28 mouse cellular contexts compared by ENCODE assay signal in the genomic region with DNA sequence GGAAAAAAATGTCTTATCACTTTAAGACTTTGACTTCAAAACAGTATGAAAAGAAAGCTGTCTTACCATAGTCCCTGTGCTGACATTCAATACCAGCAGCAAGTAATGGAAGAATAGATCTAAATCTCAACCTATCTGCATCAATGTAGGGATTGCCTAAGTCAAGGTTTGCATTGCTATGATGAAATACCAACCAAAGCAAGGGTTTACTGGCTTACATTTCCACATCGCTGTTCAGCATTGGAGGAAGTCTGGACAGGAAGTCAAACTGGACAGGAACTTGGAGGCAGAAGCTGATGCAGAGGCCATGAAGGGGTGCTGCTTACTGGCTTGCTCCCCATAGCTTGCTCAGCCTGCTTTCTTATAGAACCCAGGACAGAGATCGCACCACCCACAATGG. TPM values are rescaled to one million over a fixed set of nuclear protein-coding genes. Genes with fewer than 3 reads are reported as not detected.
DNase-seq lines count a peak whose midpoint lies in the region; ATAC-seq and TF ChIP-seq lines count a peak whose summit lies in the region.
"Had no signal": no experiment of that assay in that cellular context is flagged by ENCODE, and none has a peak within 500 bp of the region (broad histone marks: within the 10 kb centered on the region; RNA-seq: fewer than 3 reads in every experiment).

No protein-coding gene starts in this region.

- H3K4me1 ChIP-seq in liver, postnatal 0 days (ENCODE audit: insufficient read depth), result peaks cover under 1% of the 10 kb centered on the region
- H3K4me1 ChIP-seq in liver, embryonic 11.5 days (replicated peaks; ENCODE audit: control insufficient read depth, insufficient read depth, low read length), result no peaks in the 10 kb centered on the region
- H3K4me1 ChIP-seq in forebrain, embryonic 15.5 days, result no peaks in the 10 kb centered on the region
- H3K4me1 ChIP-seq: forebrain, embryonic 12.5 days; heart, embryonic 12.5 days; heart, embryonic 15.5 days; hindbrain, embryonic 13.5 days had no signal

- 0 out of 2 replicates have a peak, but pooled peaks cover 13% of the 10 kb centered on the region for H3K36me3 ChIP-seq in liver, postnatal 0 days (replicated peaks; ENCODE audit: insufficient read depth, low read length)
- no peaks in the 10 kb centered on the region for H3K36me3 ChIP-seq in liver, embryonic 11.5 days (ENCODE audit: control insufficient read depth, insufficient read depth, low read length)
- peaks cover 3% of the 10 kb centered on the region; the same call in 1 of the 2 replicates for H3K36me3 ChIP-seq in forebrain, embryonic 15.5 days

- DNase-seq in liver, postnatal 0 days, result no peak
- DNase-seq in liver, embryonic 11.5 days (ENCODE audit: low spot score), result no peak
- DNase-seq in testis, postnatal 14 days (ENCODE audit: low spot score), result no peak
- DNase-seq in left cerebral cortex, adult 9 months (ENCODE audit: low spot score in 2 of 2), result no peak
- DNase-seq: adrenal gland, adult 8-10 months; adrenal gland, postnatal 25 days; cerebellum, adult 11-12 months; cerebellum, adult 8-10 months; cerebellum, postnatal 10 days; cerebellum, postnatal 36 days; gastrocnemius, postnatal 10 days; gastrocnemius, postnatal 36 days; heart, adult 18-20 months; heart, postnatal 10 days; heart, postnatal 36 days had no signal

- no peak overlapping the region for H3K27ac ChIP-seq in liver, postnatal 0 days (ENCODE audit: low read depth)
- H3K27ac ChIP-seq in liver, embryonic 11.5 days (ENCODE audit: low read depth, low read length), result no peak overlapping the region
- no peak overlapping the region for H3K27ac ChIP-seq in forebrain, embryonic 15.5 days (replicated peaks)
- H3K27ac ChIP-seq: forebrain, embryonic 12.5 days; heart, embryonic 15.5 days; hindbrain, embryonic 10.5 days; hindbrain, embryonic 13.5 days; hindbrain, postnatal 0 days had no signal

- no peak for TF ChIP-seq CTCF in liver, postnatal 0 days (IDR thresholded peaks at IDR 0.05; ENCODE audit: low read depth)

- H3K27me3 ChIP-seq in liver, postnatal 0 days (ENCODE audit: insufficient read depth, low read length), result no peaks in the 10 kb centered on the region
- no peaks in the 10 kb centered on the region for H3K27me3 ChIP-seq in liver, embryonic 11.5 days (replicated peaks; ENCODE audit: control insufficient read depth, insufficient read depth, low read length)
- no peaks in the 10 kb centered on the region for H3K27me3 ChIP-seq in forebrain, embryonic 15.5 days
- H3K27me3 ChIP-seq: forebrain, embryonic 12.5 days; heart, embryonic 12.5 days; heart, embryonic 15.5 days; hindbrain, embryonic 13.5 days had no signal

- 62% methylated on average over 2 of the region's 2 CpGs for WGBS in liver, postnatal 0 days (ENCODE audit: insufficient replicate concordance)
- WGBS in liver, embryonic 11.5 days, result 76% methylated on average over 2 of the region's 2 CpGs
- WGBS in forebrain, embryonic 15.5 days, result 93% methylated on average over 2 of the region's 2 CpGs

- peak; percentile 66 for TF ChIP-seq EP300 in liver, postnatal 0 days (IDR thresholded peaks at IDR 0.05; ENCODE audit: low read depth)

- no peak overlapping the region for H3K4me3 ChIP-seq in liver, postnatal 0 days (ENCODE audit: low read depth, low read length)
- no peak overlapping the region for H3K4me3 ChIP-seq in liver, embryonic 11.5 days (ENCODE audit: low read depth, low read length)
- H3K4me3 ChIP-seq in forebrain, embryonic 15.5 days, result no peak overlapping the region
- H3K4me3 ChIP-seq: forebrain, embryonic 12.5 days; heart, embryonic 12.5 days; heart, embryonic 15.5 days; hindbrain, embryonic 10.5 days; hindbrain, embryonic 13.5 days had no signal

- peak; percentile 55 for ATAC-seq in liver, postnatal 0 days
- no peak for ATAC-seq in liver, embryonic 11.5 days (replicated peaks; ENCODE audit: low FRiP score)
- ATAC-seq in common myeloid progenitor, adult 5-6 weeks (replicated peaks; ENCODE audit: low read depth, poor library complexity, severe bottlenecking), result peak; percentile 68
- peak; percentile 98 for ATAC-seq in granulocyte monocyte progenitor cell, adult 5-6 weeks (replicated peaks; ENCODE audit: poor library complexity, severe bottlenecking)
- ATAC-seq in monocyte, adult 5-6 weeks (replicated peaks; ENCODE audit: insufficient number of reproducible peaks, low FRiP score, low TSS enrichment, poor library complexity, severe bottlenecking), result peak; percentile 75
- ATAC-seq in forebrain, embryonic 15.5 days (replicated peaks), result no peak
- ATAC-seq: CD4-positive, CD25-positive, alpha-beta regulatory T cell, adult 4 months; forebrain, embryonic 16.5 days; hindbrain, postnatal 0 days; inflammation-experienced regulatory T-cells, adult 6 months had no signal

- H3K9ac ChIP-seq in liver, postnatal 0 days (replicated peaks), result no peak overlapping the region
- H3K9ac ChIP-seq in liver, embryonic 11.5 days (ENCODE audit: low read depth, low read length), result no peak overlapping the region
- no peak overlapping the region for H3K9ac ChIP-seq in forebrain, embryonic 15.5 days (replicated peaks)
- H3K9ac ChIP-seq: forebrain, embryonic 12.5 days; heart, embryonic 12.5 days; heart, embryonic 15.5 days; hindbrain, embryonic 13.5 days had no signal

- H3K4me2 ChIP-seq in liver, postnatal 0 days (ENCODE audit: low read depth, low read length), result no peak overlapping the region
- no peak overlapping the region for H3K4me2 ChIP-seq in liver, embryonic 11.5 days
- H3K4me2 ChIP-seq in forebrain, embryonic 15.5 days (replicated peaks), result no peak overlapping the region
- H3K4me2 ChIP-seq: forebrain, embryonic 12.5 days; heart, embryonic 12.5 days; heart, embryonic 15.5 days; hindbrain, embryonic 13.5 days had no signal

- no peaks in the 10 kb centered on the region for H3K9me3 ChIP-seq in liver, postnatal 0 days (ENCODE audit: low read length)
- no peaks in the 10 kb centered on the region for H3K9me3 ChIP-seq in liver, embryonic 11.5 days (ENCODE audit: control insufficient read depth, low read length)
- no peaks in the 10 kb centered on the region for H3K9me3 ChIP-seq in forebrain, embryonic 15.5 days
- H3K9me3 ChIP-seq: heart, embryonic 12.5 days; heart, embryonic 15.5 days; hindbrain, embryonic 10.5 days; hindbrain, embryonic 13.5 days had no signal

RNA-seq across cellular contexts. Expression of gene Rab31, which starts 54.0 kb away (rescaled TPM):
- polyA plus RNA-seq in liver, postnatal 0 days (2015; fragmentation: Nextera tagmentation; extraction: Ambion mirVana), result 6.5 and 7.2 TPM in 2 replicates
- 16.3 and 17.1 TPM in 2 replicates for polyA plus RNA-seq in liver, embryonic 11.5 days (2014; fragmentation: Nextera tagmentation; extraction: Ambion mirVana)
- 45.9 and 56.4 TPM in 2 replicates for total RNA-seq in common myeloid progenitor, adult 5-6 weeks (2017)
- 48.3 and 56.7 TPM in 2 replicates for total RNA-seq in granulocyte monocyte progenitor cell, adult 5-6 weeks (2014; fragmentation: Nextera tagmentation)
- total RNA-seq in granulocyte monocyte progenitor cell, adult 5-6 weeks (2017), result 73.6 and 82.1 TPM in 2 replicates
- 51.0 to 80.4 TPM (median 75.8 TPM) in 3 replicates for total RNA-seq in monocyte, adult 5-6 weeks (2017)
- polyA plus RNA-seq in forebrain, embryonic 15.5 days (2015; fragmentation: Nextera tagmentation; extraction: Ambion mirVana), result 71.8 and 75.5 TPM in 2 replicates

Comparison
In these comparisons a context has a peak if more than half of its experiments do, and no peak if none do; other contexts are left out.
1. ATAC-seq: peak in liver, postnatal 0 days (single experiment), common myeloid progenitor, adult 5-6 weeks (single experiment), granulocyte monocyte progenitor cell, adult 5-6 weeks (single experiment) and monocyte, adult 5-6 weeks (single experiment); none in liver, embryonic 11.5 days (single experiment) and forebrain, embryonic 15.5 days (single experiment).